Mouse (Mus musculus) ES-Bruce4 (cell line): Measurements from ENCODE around the gene Trim63.

ENCODE experiments used
- EP300 ChIP-seq: IDR thresholded peaks from 2 replicates; pipeline ENCODE4 v1.6.1; 2011; ENCODE audit warnings: low read depth, low read length; ENCODE audit not compliant: insufficient read depth
- POLR2A ChIP-seq: IDR thresholded peaks from one replicate; pipeline ENCODE4 v1.8.1; 2011; ENCODE audit warnings: low read length; ENCODE audit not compliant: insufficient read depth

DNA sequence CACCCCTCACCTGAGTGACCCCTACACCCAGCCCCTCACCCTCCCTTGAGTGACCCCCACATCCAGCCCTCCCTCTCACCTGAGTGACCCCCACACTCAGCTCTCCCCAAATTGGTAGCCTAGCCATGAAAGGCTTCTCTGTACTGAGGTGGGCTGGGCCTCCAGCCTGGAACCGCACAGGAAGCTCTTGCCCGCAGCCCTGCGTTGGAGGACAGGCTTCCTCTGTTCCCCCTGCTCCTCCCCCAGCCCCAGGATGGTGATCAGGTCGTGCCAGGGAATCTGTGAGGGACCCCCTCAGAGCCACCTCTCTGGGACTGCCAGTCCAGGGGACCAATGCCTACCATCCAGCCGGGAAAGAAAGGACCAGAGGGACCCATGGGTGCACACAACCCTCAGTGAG is 50.4 kb downstream of the Trim63 start:
- no peak for TF ChIP-seq EP300
- no peak for TF ChIP-seq POLR2A
